Mouse (Mus musculus) CD4-positive, CD25-positive, alpha-beta regulatory T cell, adult 4 months (primary cell): Measurements from ENCODE around the gene Rnf5. TPM values are rescaled to one million over a fixed set of nuclear protein-coding genes. Genes with fewer than 3 reads are reported as not detected.
A peak's percentile ranks its signal among the peaks of the same experiment; 100 is the strongest.

ENCODE experiments used
- ATAC-seq: one replicate; pipeline ENCODE4 v1.8.0; 2017
- polyA plus RNA-seq, 2 experiments: library from polyadenylated mRNA; unstranded; fragments of 100-300 nt; shearing (Covaris generic); gene quantifications; one replicate each; pipeline ENCODE4 v1.2.1; 2017

Rnf5 gene
- polyA plus RNA-seq, 2 experiments from 2014 or later: 68.0 to 75.0 TPM

DNA sequence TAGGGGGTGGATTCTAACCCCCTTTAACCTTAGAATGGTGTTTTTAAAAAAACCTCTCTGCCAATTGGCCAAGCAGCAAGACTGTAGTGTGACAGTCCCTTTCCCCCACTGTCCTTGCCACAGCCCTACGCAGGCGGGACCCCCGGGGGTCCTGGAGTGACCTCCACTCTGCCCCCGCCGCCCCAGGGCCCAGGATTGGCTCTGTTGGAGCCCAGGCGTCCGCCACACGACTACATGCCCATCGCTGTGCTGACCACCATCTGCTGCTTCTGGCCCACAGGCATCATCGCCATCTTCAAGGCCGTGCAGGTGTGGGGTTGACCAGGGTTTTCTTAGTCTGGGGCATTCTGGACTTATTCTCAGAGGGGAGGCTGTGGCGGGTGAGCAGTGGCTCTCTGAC lies 28.2 kb upstream of the Rnf5 start:
- ATAC-seq: no peak

DNA sequence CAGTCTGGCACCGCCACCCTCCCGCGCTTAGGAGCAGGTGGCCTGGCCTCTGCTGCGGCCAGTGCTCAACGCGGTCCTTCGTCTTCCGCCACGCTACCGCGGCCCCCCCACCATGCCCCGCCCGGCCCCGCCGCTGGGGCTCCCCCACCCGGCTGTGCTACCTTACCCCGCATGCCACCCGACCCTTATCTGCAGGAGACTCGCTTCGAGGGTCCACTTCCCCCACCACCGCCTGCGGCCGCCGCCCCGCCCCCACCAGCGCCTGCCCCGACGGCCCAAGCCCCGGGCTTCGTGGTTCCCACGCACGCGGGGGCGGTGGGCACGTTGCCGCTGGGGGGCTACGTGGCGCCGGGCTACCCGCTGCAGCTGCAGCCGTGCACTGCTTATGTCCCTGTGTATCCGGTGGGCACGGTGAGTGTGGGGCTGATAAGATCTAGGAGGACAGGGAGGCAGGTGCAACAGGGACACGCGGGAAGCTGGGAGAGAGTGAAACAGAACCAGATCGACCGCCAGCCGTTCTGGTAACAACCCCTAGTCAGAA lies 27.3 kb upstream of the Rnf5 start:
- ATAC-seq: no peak

DNA sequence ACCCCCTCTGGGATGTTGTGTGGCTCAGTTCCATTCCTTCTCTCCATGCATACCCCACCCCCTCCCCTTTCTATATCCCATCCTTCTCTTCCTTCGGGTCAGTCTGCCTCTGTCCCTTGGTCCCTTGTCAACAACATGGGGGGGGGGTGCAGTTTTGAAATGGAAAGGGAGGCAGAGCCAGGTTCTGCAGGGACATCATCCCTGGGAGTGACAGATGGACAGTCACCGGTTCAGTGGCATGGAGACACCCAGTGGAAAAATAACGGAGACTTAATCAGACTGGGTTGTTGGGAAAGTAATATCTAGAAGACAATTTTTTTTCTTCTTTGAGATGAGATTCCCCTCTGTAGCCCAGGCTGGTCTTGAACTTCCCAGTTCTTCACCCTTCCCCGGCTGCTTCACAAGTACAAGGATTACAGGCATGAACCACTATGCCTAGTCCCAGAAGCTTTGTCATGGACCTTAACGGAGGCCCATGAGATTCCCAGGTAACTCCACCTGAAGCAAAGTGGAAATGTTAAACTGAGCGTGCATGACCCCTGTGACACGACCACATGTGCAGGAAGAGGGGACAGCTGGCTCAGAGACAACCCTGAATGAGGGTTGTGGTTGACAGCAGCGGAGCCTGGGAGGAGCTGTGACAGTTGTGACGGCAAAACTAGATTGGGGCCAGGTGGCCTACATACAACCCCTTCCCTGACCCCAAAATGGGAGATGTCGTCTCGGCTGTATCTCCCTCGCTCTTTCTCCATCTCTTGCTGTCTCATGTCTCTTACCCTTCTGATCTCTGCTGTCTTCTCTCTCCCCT lies 26.5 kb upstream of the Rnf5 start:
- ATAC-seq: peak; percentile 48

DNA sequence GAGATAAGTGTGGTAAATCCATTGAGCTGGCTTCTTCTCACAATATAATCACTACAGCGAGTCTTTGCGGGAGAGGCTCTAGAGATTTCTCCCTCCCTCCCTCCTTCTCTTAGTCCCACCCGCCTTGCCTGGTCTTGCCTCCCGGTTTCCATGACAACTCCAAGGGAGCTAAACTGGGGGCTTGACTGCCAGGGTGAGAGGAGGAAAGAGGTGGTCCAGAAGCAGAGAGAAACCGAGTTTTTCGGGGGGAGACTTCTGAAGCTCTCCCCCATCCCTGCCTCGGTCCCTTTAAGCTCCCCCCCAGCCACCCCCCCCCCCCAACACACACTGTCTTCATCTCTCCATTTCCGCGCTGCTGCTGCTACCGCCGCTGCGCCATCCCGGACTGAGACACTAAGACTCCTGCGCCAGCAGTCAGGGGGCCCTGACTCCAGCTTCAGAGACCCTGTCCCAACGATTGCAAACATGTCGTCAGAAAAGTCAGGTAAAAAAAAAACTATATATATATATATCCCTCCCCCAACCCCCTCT lies 25.8 kb upstream of the Rnf5 start, which contains the start of gene Prrt1:
Prrt1 (plus strand) TSS at position 313 of the 531 bp plus-strand sequence.
- ATAC-seq: no peak

DNA sequence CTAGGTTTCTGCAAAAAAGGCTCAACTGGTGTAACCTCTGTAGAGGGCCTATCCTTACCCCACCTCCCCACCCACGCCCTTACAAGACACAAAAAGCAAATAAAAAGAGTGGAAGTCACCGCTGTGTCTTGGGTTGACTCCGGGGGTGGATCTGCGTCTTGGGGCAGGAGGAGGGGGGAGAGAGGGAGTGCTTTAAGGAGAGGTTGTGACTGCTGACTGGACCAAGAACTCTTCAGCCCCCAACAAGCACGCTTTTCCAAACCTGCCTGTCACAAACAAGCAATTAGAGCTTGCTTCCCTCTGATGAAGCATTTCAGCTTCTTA lies 25.1 kb upstream of the Rnf5 start:
- no peak for ATAC-seq

DNA sequence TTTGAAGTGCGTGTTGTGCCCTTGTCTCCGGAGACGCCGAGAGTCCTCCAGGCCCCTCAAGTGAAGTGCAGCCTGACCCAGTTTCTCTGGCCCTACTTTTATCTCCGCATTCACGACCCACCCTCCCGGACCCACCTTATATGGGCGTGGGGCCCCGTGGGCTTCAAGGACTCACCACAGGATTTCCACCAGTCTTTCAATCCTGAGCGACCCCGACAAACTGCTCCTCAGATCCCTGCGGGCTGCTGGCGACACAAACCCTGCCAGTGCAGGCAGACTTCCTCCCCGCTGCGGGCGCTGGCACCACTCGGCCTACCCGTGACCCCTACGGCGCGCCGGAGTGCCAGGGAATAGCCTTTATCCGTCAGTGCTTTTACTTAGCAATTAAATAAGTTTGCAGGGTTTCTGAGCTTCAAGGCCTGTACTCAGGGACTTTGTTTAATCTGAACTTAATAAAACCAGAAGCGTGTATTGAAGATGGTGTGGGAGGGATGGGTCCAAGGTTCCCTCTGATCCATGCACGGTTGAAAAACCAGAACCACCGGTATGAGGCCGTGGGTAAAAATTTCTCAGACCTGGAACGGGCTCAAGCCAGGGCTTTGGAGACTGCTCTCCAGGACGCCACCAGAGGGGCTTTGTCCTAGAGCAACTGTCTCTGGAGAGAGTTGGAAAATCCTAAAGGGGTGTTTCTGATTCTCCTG lies 24.6 kb upstream of the Rnf5 start, which contains the start of gene Ppt2:
Ppt2 (minus strand) TSS at position 568 of the 701 bp plus-strand sequence.
- ATAC-seq: no peak

DNA sequence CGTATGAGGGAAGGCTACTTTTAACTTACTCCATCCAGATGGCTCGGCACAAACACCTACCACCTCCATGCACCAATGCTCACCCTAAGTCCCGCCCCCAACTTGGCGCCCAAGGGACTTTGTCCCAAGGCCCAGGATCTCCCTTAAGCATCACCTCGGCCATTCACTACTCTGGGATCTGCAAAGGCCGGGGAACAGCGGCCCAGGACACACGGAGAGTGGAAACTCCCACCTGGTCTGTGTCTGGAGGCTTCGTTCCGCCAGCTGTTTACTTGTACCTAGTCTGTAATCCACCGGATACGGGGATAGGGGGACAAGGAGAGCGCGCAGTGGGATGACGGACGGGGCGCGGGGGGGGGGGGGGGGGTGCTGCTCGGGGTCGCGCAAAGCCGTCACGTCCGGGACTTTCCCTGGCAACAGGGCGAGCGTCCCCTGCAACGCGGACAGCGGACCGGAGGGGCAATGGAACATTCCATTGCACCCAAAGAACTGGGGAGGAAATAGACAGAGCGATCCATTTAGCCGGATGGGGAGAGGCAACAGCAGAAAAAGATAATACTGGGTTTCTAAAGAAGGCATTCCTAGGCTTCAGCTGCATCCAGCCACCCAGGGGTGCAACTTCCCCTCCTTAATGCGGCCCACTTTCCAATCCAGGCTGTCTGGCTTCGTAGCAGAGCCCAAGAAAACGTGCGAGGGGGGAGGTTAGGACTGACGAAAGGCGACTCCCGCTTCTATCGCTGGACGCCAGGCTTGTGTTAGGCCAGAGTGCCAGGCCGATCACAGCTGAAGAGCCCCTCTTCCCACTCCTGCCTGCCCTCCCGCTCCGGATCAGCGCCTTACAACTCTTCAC lies 23.8 kb upstream of the Rnf5 start:
- ATAC-seq: peak; percentile 62

DNA sequence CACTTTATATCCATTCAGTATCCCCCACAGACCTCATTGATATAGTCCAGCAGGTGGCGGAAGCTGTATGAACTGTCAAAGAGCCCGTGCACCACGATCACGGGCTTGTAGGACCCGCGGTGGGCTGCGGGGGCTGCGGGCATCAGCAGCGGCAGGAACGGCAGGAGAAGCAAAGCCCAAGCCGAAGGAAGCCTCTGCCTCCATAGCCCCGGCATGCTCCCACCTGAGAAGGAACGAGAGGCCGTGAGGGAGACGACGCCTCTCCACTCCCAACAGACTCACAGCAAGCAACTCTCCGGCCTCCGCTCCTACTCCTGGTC lies 23.2 kb upstream of the Rnf5 start:
- ATAC-seq: peak; percentile 19

DNA sequence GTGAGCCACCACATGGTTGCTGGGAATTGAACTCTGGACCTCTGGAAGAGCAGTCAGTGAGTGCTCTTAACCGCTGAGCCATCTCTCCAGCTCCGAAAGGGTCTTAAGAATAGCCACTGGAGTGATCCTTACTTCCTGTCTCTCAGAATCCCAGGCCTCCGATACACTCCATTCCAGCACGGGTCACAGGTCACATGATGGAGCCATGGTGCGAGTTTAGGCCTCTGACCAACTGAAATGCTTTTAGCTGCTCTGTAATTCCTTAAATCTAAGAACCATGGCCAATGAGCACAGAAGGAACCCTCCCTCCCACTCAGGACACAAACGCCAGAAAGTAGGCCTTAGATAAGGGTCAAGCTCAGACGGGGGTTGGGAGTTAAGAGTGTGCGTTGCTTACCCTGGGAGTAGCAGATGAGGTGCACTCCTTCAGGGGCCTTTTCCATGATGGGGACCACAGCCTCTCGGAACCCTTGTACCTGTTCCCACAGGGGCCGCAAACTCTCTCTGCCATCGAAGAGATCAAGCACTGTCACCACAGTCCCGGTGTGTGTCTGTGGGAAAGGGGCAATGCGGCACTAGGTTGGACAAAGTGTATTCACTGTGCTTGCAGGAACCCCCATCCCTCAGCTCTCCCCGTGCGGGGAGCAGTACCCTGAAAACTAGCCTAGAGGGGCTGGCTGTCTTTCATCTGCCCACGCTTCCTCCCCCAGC lies 22.7 kb upstream of the Rnf5 start:
- ATAC-seq: no peak

DNA sequence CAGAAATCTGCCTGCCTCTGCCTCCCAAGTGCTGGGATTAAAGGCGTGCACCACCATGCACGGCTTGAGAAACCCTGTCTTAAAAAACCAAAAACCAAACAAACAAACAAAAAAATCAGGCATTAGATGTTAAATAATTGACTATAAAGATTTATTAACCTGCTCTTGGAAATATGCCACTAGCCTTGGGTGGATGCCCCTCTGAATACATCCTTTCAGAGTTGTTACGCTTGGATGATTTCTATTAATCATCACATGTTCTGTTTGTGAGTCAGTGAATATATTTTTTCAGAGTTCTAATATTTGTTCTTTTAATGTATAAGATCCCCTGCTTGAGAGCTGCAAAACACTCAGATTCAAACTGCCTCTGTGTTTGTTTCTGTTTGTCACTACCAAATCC lies 21.5 kb upstream of the Rnf5 start:
- no peak for ATAC-seq

DNA sequence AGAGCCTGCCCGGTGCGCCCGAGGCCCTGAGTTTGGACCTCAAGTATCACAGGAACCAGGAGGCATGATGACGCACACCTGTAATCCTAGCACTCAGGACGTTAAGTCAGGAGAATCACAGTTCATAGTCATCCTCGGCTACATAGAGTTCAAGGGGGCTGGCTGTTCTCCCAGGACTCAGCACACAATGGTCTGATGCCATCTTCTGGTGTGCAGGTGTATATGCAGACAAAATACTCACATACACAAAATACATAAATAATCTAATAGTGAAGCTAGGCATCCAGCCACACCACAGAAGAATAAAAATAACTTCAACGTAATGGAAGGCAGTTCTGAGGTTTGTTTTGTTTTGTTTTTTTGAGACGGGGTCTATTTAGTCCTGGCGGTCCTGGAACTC lies 19.7 kb upstream of the Rnf5 start:
- no peak for ATAC-seq

DNA sequence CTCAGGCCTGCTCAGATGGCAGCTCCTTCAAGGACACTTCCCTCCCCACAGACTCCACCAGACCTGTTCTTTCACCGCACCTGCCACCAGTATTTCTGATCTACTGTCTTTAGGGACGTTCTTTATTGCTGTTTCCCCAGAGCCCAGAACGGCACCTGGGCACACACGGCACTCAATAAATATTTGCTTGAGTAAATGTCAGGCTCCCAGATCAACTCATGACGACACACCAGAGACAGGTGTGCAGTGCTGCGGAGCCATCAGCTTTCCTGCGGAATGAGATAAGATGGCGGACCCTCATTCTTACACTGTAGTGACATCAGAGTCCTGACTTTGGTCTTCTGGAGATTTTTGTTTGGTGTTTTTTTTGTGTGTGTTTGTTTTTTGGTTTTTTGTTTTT lies 17.5 kb upstream of the Rnf5 start:
- ATAC-seq: no peak

DNA sequence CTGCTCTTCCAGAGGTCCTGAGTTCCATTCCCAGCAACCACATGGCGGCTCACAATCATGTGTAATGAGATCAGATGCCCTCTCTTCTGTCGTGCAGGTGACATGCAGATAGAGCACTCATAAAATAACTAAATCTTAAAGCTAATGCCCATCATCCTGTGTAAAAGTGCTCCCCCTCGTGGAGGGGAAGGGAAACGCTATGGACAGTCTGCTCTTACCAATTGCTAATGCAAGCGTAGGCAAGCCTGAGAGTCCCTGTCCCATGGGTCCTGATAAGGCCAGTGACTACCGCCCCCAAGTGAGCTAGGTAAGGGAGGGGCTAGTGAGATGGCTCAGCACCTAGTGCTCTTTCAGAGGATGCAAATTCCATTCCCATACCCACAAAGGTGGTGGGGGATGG lies 15.5 kb upstream of the Rnf5 start:
- peak; percentile 84 for ATAC-seq

DNA sequence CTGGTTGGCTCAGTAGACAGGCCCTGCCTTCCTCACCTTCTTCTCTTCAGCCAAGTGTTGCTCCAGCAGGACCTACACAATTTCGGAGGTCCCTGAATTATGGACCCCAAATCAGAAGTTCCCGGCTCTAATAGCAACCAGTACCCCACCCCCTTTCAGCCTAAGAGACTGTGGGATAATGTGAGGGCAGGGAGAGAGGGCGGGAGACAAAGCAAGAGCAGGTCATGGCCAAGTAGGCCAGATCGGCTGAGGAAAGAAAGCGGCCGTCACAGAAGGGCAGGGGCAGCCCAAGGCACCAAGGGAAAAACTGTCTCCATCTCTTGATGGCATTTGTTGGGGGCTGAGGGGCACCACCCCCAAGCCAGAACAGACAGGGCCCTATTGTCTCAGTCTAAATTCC lies 12.4 kb upstream of the Rnf5 start, which contains the start of gene Egfl8:
Egfl8 (minus strand) TSS at position 101 of the 400 bp plus-strand sequence.
- ATAC-seq: no peak

DNA sequence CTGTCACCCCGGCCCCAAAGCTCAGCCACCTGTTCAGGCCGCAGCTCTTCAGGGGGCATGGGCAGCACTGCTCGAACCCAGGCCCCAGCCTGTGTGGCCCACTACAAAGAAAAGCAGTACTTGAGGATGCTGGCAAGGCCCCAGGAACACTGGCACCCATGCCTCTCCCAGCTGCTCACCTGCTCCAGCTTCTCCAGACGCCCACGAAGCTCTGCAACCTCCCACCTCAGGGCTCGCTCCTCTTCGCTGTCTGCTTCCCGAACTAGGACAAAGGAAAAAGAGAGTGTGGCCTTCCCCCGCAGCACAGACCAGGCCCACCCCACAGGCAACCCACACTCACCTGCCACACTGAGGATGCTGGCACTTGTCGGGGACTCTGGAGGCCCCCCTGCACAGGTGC lies 10.3 kb upstream of the Rnf5 start:
- no peak for ATAC-seq

DNA sequence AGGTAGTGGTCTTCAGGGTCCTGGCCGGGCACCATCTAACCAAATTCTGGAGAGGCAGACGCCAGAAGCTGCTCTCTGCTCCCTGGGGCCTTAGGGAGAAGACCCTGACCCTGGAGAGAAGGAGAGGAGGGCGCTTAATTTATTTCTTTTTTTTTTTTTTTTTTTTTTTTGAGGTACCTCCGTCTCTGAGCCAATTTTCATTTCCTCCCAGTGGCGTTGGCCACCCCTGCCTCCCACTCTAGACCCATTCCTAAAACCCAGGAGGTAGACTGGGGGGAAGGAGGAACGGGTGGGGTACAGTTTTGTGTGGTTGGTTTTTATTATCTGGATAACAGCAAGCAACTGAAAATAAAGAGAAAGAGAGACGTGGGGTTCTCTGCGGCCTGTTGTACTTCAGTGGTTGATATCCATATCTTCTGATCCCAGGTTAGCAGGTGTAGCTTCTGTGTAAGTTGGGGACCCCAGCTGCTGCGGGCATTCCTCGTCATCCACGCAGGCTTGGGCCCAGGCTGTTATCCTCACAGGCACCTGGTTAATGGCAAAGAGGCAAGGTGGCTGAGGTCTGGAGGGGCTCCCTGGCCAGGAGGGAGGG lies 9.7 kb upstream of the Rnf5 start:
- no peak for ATAC-seq

DNA sequence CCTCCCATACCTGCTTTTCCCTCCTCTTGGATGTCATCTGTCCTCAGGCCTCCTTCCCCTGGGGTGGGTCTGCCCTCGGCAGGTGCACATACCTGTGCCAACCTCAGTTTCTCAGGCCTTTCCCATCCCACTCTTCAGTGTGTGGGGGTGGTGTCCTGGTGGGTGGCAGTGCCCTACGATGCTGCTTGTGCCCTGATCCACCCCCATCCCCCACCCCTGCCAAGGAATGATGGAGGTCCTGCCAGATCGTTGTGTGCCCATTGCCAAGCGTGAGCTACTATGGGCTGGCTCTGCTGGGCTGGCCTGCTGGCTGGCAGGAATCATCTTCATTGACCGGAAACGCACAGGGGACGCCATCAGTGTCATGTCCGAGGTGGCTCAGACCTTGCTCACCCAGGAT lies 7.6 kb upstream of the Rnf5 start:
- ATAC-seq: no peak

DNA sequence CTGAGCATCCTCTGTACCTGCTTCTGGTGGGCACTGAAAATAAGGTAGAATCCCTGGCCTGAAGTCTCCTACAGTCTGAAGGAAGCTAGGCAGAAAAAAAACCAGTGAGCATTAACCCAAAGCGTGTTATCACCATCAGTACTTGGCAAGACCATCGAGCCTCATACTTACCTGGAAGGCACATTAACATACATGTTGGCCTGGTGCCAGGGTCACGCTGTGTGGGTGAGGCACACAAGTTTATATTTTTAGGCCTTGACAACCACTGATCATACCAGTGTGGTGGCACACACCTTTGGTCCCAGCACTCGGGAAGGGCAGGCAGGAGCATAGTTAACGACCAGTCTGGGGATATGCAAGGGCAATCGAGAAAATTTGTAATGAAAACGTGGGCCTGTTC lies 4.5 kb upstream of the Rnf5 start:
- ATAC-seq: no peak

DNA sequence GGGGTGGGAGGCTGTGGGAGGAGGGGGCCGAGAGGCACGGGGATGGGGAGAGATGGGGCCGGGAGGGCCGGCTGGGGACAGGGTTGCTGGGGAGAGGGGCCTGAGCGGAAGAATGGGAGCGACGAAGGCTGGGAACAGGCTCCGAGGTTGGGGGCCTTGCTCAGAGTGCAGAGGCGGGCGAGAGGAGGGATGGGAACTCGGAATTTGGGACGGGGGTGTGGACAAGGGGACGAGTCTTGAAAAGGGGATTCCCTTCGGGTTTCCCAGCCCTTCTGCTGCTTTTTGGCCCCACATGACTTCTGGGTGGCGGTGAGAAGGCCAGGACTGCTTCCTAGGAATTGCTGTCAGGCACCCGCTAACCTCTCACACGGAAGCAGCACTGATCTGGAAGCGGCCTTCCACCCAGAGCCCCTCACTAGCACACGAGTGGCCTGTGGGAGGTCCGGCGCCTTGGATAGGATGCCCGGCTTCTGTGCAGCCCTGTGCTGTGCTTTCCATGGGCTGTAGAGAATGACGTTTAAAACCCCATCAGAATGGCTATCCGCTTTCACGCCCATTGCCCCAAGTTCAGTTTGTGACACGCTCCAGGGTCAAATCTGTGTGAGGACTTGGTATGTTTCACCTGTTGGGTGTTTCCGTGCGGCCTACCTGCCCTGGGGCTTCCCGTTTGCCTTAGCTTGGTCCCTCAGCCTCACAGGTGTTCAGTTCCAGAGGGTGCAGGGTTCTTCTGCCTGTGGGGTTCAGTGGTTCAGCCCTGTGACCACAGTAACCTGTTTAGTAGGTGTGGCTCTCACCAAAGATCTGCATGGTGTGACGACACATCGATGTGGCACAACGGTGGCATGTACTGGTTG lies 2.9 kb upstream of the Rnf5 start:
- ATAC-seq: no peak

DNA sequence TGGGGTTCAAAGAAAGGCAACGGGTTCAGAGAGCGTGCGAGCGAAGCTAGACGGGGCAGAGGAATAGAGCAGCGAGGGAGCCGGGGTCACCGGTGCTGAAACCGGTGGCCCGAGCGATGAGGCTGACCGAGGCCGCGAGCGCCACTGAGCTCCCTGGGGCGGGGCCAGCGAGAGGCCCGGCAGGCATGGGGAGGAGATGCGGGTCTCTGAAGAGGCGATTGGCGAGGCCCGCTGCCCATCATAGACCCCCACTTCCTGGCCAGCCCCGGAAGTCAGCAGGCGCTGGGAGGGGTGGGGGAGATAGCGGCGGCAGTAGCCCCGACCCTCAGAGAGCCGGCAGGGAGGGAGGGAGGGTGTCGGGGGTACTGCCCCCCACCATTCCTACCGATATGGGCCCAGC lies 2.1 kb upstream of the Rnf5 start:
- peak; percentile 23 for ATAC-seq
